Mouse (Mus musculus) thymus, postnatal 0 days (tissue): ENCODE measurements at regions not wholly inside any gene's neighbourhood (a gene's known extent, or its start where the extent isn't known, plus 50 kb on each side); places are given as distances from the start of the nearest gene placed in this dataset.
A peak's percentile ranks its signal among the peaks of the same experiment; 100 is the strongest.

Source experiments
- DNase-seq: peaks from one replicate; pipeline ENCODE4 v3.0.0-alpha.2; 2015; ENCODE audit warnings: low spot score

DNA sequence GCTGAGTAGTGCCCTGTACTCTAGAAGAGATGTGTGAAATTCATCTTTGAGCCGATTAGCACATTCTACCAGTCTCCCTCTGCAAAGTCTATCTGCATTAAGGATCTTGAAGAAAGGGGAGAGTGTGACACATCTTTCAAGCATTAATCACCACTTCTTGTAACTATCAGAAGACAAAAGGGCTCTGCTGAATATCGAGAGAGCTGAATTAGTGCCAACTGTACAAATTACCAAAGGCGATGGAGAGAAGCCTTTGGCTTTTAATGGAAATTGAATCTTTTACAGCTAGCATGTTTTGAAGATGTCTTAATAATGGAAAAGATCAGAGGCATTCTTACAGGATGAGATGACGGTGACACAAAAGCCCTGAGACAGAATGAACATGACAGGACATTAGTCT is 97.2 kb upstream of the Pam start:
- no peak for DNase-seq

DNA sequence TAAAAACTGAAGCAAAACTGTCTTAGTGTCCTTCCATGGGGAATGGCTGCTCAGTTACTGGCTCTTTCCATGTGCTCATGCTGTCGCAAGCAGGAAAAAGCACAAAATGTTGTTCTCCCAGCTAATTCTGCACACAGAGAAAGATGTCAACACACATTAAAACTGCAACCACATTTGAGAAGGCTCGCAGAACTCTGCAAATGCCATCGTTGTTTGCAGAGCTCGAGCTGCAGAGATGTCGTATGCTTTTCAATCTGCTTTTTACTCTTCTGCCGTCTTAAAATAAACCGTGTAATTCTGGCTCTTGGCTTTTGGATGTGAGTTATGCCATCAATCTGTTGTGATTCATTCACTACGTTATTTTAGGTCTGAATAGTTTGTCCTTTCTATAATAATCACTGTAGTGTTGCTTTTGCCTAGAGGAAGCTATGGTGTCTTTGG is 96.6 kb upstream of the Pam start:
- DNase-seq = no peak

DNA sequence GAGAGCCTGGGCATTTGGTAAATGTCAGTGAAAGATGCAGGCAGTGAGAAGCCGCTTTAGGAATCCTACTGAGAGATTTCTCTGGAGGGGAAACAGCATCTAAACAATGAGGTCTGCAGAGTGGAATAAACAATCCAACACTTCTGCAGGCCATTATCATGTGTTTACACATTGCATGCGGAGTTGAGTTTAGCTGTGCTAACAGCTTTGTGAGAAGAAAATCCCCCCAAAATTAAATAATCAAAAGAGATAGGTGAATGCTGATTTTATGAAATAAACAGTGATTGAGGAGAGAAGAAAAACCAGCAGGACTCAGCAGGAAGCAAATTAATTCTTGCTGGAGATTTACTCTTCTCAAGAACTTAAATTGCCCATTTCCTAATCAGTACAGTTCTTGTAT is 95.9 kb upstream of the Pam start:
- DNase-seq = no peak

DNA sequence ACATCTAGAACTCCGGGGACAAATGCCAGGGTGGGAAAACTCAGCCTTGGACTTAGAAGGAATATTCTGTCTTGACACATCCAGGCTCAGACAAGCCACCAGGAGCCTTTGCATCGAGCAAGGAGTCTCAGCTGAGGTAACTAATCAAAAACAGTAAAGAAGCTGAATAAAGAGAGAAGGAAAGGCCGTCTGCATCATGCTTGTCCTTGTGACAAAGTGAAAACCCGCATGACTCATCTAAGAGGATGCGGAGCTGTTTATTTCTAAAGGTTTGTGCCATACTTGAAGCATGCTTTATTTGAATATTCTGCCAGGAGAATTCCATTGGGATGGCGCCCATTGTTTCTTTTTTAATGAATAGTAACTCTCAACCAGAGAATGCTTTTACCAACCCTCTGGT is 95.3 kb upstream of the Pam start:
- DNase-seq = no peak

DNA sequence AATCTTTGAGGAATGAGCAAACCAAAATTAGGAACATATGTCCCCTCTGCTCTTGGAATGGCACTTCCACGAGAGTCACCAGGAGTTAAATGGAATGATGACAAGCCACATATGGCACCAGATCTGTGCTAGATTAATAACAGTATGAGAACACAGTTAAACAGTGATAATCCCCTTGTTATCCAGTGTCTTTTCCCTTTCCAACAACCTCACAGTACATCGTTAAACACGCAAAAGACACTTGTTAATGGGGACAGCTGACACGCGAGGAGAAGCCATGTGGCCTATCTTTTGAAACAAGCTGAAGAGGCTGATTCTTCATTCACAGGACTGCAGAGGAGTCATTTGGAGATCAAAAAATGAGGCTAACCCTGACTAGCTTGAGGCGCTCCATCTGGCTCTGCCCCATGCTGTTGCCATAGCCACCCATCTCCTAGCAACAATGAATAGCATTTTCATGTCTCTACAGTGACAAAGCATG is 94.6 kb upstream of the Pam start:
- DNase-seq = no peak

DNA sequence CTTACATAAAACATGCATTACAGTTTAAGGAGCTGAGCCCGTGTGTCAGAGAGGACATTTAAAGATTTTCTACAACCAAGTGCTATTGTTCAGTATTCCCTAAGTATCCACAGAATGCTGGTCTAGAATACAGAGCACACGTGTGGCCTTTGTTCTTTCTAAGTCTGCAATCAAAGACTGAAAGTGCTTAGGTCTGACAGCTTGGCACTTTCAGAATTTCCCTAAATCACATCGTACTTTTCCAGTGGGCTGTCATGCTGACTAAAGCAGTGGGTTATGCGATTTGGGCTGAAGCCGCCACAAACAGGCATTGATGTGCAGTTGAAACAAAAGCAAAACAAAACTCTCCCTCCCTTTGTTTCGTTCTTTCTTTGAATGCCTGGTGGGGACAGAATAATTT is 84.9 kb upstream of the Pam start:
- no peak for DNase-seq

DNA sequence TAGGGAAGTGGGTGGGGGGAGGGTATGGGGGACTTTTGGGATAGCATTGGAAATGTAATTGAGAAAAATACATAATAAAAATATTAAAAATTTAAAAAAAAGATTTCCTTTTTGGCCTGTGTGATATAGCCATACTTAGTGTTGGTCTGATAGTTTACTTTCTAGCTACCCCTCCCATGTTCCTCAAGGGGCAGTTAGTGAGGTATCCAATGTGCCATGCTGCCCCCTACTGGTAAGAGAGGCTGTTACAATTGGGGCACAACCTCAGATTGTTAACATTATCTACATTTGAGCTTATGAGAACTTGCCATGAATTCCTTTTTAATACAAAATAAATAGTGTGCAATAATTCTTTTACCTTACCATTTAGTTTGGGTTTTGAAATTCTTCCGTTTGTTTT is 83.6 kb upstream of the Pam start:
- peak; percentile 40 for DNase-seq

DNA sequence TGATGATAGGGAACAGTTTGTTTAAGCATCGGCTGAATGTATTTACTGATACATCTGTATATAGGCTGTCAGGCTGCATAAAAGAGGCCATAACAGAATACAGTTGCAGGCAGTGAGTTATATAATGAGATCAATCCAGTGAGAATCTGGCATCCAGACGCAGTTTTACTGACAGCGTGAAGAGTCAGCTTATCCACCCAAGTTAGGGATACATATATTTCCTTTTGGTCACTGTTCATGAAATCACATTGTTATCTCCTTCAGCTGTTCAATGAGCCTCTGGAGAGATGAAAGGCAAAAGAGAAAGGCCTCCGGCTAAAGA is 79.3 kb upstream of the Pam start:
- no peak for DNase-seq

DNA sequence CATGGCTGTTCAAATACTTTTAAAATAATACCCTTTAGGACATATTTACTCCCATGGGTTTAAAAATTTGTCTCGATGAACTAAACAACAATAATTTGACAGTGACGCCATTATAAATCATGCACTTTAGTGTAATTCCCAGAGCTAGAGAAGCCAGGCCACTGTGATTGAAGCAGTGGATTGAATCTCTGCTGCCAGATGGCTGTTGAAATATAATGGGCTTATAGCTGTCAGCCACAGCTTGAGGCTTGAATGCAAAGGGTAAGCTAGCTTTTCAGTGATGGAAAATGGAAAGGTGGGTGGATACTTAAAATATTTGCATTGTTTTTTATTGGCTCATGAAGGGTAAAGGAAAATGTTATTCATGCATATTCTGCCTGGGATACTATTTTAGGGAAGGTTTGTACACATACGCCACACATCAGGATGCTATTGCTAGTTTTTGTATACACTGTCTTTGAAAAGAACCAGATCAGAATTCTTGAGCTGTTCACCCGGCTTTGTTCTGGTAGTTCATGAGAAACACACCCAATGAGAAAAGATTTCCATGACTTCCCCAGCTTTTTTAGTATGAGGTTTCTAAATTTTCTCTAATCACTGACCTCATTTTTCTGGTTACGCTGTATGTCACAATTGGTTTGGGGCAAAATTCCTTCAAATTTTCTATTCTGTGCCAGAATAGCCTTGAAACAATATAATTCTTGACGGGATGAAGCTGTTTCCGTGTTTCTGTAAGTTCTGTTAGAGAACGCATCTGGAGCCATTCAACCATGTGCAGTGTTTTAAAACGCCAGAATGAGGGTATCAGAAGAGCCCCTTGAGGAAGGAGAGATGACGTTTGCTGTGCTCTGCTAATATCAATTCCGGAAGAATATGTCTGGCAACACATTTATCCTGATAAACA is 78.7 kb upstream of the Pam start:
- DNase-seq = no peak

DNA sequence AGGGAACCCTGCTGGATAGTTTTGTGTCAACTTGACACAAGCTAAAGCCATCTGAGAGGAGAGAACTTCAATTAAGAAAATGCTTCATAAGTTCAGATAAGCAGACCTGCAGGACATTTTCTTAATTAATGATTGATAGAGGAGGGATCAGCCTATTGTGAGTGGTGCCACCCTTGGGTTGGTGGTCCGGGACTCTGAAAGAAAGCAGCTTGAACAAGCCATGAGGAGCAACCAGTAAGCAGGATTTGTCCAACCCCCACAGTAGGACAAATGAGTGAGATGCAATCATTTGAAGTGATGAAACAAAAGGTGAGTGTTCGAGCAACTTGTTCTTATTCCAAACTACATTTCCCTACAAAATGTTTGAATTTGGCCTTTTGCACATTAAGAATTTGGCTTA is 78.0 kb upstream of the Pam start:
- no peak for DNase-seq

DNA sequence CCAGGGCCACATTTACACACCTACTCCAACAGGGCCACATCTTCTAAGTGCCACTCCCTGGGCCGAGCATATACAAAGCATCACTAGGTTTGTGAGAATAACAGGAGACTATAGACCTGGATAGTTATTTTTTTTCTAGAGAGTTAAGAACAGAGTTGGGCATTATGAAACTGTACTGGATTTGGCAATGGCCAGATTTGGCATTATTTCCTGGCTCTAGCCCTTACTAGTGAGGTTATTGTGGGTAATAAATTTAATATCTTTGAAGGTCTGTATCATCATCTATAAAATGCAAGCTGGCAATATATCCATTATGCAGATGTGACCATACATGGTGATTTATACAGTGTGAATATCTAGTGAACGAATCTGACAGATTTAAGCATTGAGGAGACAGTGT is 75.8 kb upstream of the Pam start:
- no peak for DNase-seq

DNA sequence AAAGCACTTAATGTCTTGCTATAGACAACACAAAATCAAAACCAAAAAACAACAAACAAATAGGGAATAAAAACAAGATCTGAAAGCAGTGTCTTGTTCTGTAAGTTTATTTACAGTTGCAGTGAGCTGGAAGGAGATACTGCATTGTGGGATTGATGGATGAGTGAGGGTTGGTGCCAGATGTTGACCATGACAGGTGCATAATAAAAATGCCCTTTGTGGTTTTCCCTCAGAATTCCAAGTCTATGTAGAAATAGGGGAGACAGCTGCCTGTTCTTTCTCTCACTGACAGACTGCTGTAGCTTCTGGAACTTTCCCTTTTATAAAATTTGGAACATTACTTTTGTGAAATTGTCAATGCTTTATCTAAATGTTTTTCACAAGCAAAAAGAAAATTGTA is 73.9 kb upstream of the Pam start:
- DNase-seq = no peak

DNA sequence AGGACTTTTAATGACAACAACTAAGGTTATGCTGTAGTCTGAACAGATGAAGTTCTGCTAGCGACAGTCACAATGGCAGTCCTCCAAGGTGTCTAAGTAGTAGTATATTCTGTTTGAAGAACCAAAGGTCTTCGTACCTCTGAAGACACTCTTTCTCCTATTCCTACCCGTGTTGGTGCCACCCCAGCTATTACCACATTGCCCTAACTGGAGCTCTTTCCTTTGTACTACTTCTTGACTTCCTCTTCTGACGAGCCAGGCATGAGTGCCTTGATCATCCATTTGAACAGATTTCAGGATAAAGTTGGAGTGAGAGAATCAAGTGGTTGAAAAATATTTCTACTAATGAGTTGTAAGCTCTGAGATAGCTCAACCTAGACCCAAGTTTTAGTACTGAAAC is 72.4 kb upstream of the Pam start:
- DNase-seq = no peak

DNA sequence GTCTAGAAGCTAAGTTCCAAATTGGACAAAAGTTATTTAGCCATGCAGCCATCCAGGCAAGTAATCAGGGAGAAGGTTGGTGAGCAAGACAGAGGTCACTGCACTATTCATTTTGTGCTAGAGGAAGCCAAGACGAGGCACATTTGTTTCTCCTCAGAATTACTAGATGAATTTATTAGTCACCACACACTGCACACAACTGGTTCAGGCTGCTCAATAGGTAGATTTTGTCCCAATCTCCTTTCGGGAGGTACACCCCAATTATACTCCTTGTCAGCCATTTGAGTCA is 67.1 kb upstream of the Pam start:
- DNase-seq = no peak

DNA sequence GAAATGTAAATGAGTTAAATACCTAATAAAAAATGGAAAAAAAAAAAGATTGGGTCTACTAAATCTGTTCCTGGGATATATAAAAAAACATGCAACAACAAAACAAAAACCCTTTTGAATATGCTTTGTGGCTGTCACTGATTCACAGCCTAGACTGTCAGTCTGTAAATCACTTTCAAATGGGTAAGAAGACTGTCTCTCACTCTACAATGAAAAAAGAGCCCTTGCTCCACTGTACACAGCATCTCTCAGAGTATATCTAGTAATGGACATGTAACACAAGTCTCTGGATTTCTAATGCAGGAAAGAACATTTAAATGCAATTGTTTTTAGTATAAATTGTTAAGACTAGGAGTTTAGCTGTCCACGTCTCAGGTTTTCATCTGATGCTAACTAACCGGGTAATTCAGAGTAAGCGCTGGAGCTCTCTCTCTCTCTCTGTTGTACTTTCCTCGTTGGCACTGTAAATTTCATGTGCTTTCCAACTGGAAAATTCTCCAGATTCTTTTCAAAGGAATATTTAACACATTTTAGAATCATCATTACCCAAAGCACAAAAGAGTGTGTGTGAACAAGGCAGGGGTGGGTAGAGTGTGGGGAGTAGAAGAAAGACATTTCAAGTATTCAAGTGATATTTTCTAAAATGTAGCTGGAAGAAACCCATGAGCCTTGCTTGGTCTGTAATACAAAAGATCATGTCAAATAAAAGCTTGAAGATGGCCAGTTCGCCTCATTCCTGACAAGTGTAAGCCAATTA is 66.6 kb upstream of the Pam start:
- no peak for DNase-seq

DNA sequence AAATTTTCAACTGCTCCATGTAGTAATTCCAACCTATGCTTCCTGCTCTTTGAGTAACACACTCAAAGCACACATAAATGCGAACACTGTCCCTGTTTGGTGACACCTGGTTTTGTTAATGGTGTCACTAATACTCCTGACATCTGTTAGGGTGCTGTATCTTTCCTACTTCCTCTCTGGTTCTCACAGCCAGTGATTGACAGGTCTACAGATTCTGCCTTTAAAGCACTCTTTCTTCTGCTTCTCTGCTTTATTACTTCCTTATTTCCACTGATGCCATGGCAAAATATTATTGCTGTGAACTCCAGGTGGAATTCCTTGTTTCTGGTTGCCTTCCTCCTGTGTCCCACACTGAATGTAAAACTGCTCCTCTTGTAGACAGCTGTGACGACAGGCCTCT is 63.5 kb upstream of the Pam start:
- DNase-seq = no peak

DNA sequence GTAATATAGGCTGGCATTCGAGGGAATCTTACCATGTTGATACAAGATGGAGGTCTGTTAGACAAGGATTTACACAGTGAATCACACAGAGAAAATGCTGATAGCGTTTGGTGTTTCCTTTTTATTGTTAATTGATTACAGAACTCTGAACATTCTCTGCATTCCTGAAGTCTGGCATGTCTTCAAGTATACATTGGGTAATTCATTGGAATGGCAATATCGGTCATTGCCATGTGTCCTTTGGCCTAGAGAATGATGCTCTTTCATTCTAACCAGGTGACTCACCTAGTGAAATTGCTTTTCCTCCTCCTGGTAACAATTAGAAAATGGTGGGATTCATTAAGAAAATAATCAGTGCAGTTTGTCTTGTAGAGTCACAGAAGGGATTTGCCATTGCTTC is 51.9 kb upstream of the Pam start:
- DNase-seq = no peak
